Mouse (Mus musculus) kidney, embryonic 15.5 days (tissue): ENCODE data around the gene Tmprss9. TPM values are rescaled to one million over a fixed set of nuclear protein-coding genes. Genes with fewer than 3 reads are reported as not detected.

ENCODE experiments used
- ATAC-seq: fragments of 200-750 bp; cut with Nextera tagmentation; replicated peaks from 2 replicates; pipeline ENCODE4 v1.8.0; 2017; ENCODE audit warnings: moderate TSS enrichment; ENCODE audit not compliant: low FRiP score
- H3K27ac ChIP-seq: fragments of 300-500 bp; sonication (generic); 2 replicates; pipeline ENCODE4 v1.5.1; 2015; ENCODE audit warnings: mild to moderate bottlenecking, inconsistent platforms
- H3K27me3 ChIP-seq: fragments of 300-500 bp; sonication (generic); 2 replicates; pipeline ENCODE4 v1.6.1; 2015; ENCODE audit warnings: inconsistent platforms
- H3K36me3 ChIP-seq: fragments of 300-500 bp; sonication (generic); 2 replicates; pipeline ENCODE4 v1.6.1; 2015; ENCODE audit warnings: inconsistent platforms
- H3K4me1 ChIP-seq: fragments of 300-500 bp; sonication (generic); 2 replicates; pipeline ENCODE4 v1.6.1; 2015; ENCODE audit warnings: inconsistent platforms
- H3K4me2 ChIP-seq: fragments of 300-500 bp; sonication (generic); 2 replicates; pipeline ENCODE4 v1.6.1; 2015; ENCODE audit warnings: moderate library complexity, mild to moderate bottlenecking, inconsistent platforms
- H3K4me3 ChIP-seq: fragments of 300-500 bp; sonication (generic); replicated peaks from 2 replicates; pipeline ENCODE4 v1.5.1; 2015; ENCODE audit warnings: mild to moderate bottlenecking, inconsistent platforms
- H3K9ac ChIP-seq: fragments of 300-500 bp; sonication (generic); 2 replicates; pipeline ENCODE4 v1.6.1; 2015; ENCODE audit warnings: mild to moderate bottlenecking, inconsistent platforms
- H3K9me3 ChIP-seq: fragments of 300-500 bp; sonication (generic); replicated peaks from 2 replicates; pipeline ENCODE4 v1.6.1; 2016; ENCODE audit warnings: inconsistent platforms
- WGBS: fragments of 180-500 bp; shearing (Covaris S2); methylation state at CpG from one replicate; pipeline ENCODE4 v1.1.7; 2015; ENCODE audit warnings: mixed read lengths; 5-methylcytosine and 5-hydroxymethylcytosine counted together
- polyA plus RNA-seq: library from polyadenylated mRNA; unstranded; fragments of >200 nt; fragmentation: Nextera tagmentation; extraction: Ambion mirVana; gene quantifications from 2 replicates; pipeline ENCODE4 v1.2.1, GENCODE M21; 2015

The Tmprss9 gene
- polyA plus RNA-seq, 1 experiment from 2014 or later: not detected

DNA sequence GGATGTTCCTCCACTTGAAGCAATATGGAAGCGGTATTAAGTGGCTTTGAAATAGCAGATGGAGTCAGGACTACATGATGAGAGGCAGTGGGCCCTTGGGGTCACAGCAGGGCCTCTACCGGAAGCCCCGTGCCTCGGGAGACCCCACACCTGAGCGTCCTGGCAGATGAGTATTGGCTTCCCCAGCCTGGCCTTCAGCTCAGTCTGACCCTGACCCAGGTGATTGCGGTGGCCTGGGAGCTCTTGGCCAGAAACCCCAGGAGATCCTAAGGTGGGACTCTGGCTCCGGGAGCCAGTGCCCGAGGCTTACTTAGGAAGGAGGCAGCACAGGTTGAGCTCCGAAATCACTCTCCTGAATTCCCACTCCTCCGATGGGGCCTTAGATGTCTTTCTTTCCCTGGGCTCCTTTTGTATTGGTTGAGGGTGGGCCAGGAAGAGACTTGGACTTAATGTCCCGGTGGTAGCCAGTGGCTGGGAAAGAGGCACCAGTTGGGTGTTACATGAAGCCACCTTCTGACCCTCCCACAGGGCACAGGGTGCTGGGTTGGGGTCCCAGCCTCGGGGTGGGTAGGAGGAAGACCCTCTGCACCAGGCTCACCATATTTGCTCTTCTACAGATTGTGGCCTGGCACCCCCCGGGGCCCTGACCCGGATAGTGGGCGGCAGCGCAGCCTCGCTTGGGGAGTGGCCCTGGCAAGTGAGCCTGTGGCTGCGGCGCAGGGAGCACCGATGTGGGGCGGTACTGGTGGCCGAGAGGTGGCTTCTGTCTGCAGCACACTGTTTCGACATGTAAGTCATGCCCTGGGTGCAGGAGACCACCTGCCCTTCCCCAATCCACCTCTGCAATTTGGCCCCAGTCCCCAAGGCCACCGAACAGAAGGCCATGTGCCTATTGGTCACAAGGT, 25.2 kb downstream of the Tmprss9 start:
- no peak overlapping the region for H3K4me3 ChIP-seq
- H3K9ac ChIP-seq: no peak overlapping the region
- H3K27me3 ChIP-seq: no peaks in the 10 kb centered on the region
- no peak overlapping the region for H3K27ac ChIP-seq
- H3K36me3 ChIP-seq: peaks cover 21% of the 10 kb centered on the region
- peaks cover 32% of the 10 kb centered on the region for H3K4me1 ChIP-seq
- WGBS: 69% methylated on average over 24 of the region's 24 CpGs
- no peaks in the 10 kb centered on the region for H3K9me3 ChIP-seq
- H3K4me2 ChIP-seq: no peak overlapping the region
- ATAC-seq: no peak

DNA sequence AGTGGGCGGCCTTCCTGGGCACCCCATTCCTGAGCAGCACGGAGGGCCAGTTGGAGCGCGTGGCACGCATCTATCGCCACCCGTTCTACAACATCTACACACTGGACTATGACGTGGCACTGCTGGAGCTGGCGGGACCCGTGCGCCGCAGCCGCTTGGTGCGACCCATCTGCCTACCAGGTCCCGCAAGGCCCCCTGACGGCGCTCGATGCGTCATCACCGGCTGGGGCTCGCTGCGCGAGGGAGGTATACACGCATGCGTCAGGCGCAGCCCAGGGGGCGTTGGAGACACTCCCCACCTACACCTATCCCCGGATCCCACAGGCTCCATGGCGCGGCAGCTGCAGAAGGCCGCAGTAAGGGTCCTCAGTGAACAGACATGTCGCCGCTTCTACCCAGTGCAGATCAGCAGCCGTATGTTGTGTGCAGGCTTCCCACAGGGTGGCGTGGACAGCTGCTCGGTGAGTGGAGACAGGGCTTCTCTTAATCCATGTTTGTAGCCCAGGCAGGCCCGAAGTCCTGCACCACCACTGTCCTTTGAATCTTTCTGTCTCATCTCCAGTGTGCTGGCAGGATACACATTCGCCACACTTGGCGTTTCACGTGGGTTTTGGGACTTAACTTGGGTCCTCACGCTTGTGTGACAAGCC, 26.3 kb downstream of the Tmprss9 start:
- 0 out of 2 replicates have a peak overlapping the region, but pooled peaks have one; percentile 7 for H3K9ac ChIP-seq
- no peak overlapping the region for H3K27ac ChIP-seq
- H3K27me3 ChIP-seq: no peaks in the 10 kb centered on the region
- H3K9me3 ChIP-seq: no peaks in the 10 kb centered on the region
- H3K36me3 ChIP-seq: peaks cover 33% of the 10 kb centered on the region
- 39% methylated on average over 41 of the region's 41 CpGs for WGBS
- H3K4me2 ChIP-seq: peak overlapping the region; percentile 35; the same call in 1 of the 2 replicates
- peaks cover 33% of the 10 kb centered on the region for H3K4me1 ChIP-seq
- peak overlapping the region; percentile 6; the same call in 1 of the 2 replicates for H3K4me3 ChIP-seq
- no peak for ATAC-seq

DNA sequence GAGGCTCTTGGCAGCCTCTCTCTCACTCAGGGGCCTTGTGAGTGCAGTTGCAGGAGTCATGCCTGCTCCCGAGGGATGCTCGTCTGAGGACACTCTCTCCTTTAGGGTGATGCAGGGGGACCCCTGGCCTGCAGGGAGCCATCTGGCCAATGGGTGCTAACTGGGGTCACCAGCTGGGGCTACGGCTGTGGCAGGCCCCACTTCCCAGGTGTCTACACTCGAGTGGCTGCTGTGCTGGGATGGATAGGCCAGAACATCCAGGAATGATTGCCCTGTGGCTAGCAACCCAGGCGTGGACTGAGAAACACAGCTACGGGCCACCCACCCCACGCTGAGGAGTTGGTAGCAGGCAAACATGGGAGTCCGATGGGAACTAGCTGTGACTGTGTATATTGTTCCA, 27.4 kb downstream of the Tmprss9 start:
- Histone ChIP-seq H3K36me3 (peaks cover 44% of the 10 kb centered on the region), H3K9me3 (no peaks in the 10 kb centered on the region), H3K4me1 (peaks cover 33% of the 10 kb centered on the region), H3K4me3 (peak overlapping the region; percentile 81), H3K9ac (no peak overlapping the region), H3K4me2 (peak overlapping the region; percentile 90), H3K27ac (no peak overlapping the region), H3K27me3 (no peaks in the 10 kb centered on the region)
- ATAC-seq: no peak
- 91% methylated on average over 8 of the region's 8 CpGs for WGBS

DNA sequence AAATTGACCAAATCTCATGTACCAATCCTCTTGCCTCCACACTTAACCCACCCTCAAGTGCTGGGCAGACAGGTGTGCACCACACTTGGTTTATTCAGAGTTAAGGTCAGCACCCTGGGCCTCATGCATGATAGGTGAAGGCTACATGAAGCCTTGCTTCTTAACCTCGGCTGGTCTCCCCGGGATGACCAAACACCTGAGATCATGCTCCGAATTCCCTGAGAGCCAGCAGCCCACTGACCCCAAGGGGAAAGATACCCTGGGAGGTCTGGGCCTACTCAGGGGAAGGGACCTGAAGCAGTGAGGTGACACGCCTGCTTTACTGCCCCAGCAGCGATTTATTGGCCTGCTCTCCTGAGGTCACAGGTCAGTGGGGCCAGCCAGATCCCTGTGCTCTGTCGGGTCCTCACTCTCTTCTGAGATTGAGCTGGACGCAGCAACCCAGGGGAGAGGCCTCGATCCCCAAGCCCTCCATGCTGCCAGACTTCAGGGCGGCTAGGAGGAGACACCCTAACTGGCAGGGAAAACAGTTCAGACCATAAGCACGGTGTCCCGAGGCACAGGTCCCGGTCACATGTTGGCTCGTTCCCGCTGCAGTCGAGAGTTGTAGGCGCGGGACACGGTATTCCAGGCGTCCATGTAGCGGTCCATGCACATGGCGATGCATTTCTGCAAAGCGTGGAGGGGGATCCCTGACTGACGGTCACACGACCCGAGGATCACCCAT, 28.1 kb downstream of the Tmprss9 start:
- peak overlapping the region; percentile 81 for H3K4me3 ChIP-seq
- no peak; the same call in 1 of the 2 replicates for ATAC-seq
- WGBS: 10% methylated on average over 25 of the region's 25 CpGs
- H3K9ac ChIP-seq: peak overlapping the region; percentile 85
- H3K9me3 ChIP-seq: no peaks in the 10 kb centered on the region
- H3K36me3 ChIP-seq: peaks cover 50% of the 10 kb centered on the region
- H3K4me2 ChIP-seq: peak overlapping the region; percentile 90
- H3K4me1 ChIP-seq: peaks cover 33% of the 10 kb centered on the region
- H3K27me3 ChIP-seq: no peaks in the 10 kb centered on the region
- H3K27ac ChIP-seq: peak overlapping the region; percentile 84

DNA sequence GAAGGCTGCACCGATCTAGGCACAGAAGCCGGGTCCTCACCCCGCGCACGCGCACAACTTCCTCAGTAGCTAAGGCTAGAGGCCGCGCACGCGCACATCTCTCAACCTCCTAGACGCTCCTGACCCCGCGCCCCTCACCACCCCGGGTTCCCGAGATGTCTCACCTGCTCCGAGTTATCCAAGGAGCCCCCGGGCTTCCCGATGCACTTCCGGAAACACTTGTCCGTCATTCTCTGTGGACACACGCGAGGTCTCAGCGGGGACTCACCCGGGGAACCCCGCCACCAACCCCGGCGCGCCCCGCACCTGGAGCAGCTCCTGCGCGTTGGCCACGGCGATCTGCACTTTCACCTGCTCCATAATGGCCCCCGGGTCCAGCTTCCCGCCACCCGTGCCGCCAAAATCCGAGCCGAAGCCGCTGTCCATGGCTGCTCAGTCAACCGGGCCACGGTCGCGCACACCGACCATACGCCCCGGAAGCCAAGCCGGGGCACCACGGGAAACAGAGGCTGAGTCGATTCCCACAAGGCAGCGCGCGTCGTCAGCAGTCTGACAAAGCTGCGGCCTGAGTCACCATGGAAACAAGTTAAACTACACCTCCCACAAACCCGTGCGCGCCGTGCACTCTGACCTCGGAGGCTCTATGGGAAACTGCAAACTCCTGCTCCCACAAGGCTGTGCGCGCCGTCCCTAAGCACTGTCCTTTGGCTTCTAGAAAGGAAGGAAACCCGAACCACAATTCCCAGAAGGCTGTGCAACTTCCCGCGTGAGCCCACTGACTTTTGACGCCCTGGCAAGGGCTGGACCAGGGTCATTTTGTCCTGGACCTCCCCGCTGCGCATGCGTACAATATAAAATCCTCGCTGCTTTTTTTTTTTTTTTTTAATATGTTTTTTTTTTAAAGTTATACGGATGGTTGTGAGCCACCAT, 28.9 kb downstream of the Tmprss9 start, which contains the start of gene Timm13:
Timm13 (minus strand) TSS at position 652 of the 930 bp plus-strand sequence.
- H3K27ac ChIP-seq: peak within 1 kb of the TSS; percentile 84
- ATAC-seq: peak; percentile 94

GRCm38 (mm10) chr10:80901409-80902272, 30.0 kb downstream of the Tmprss9 start:
- Histone ChIP-seq H3K4me3 (peak overlapping the region; percentile 81; the same call in 1 of the 2 replicates), H3K4me2 (peak overlapping the region; percentile 46), H3K4me1 (peaks cover 33% of the 10 kb centered on the region), H3K36me3 (peaks cover 69% of the 10 kb centered on the region), H3K27me3 (no peaks in the 10 kb centered on the region), H3K27ac (peak overlapping the region; percentile 76), H3K9ac (0 out of 2 replicates have a peak overlapping the region, but pooled peaks have one; percentile 10), H3K9me3 (no peaks in the 10 kb centered on the region)
- WGBS: 88% methylated on average over 19 of the region's 19 CpGs
- no peak for ATAC-seq

More for the DNA sequence above, 28.9 kb downstream of the Tmprss9 start, which contains the start of gene Timm13:
- no peaks in the 10 kb centered on the region for H3K9me3 ChIP-seq
- peak within 1 kb of the TSS; percentile 90 for H3K4me2 ChIP-seq
- WGBS: under 1% methylated on average over 72 of the region's 72 CpGs
- peak within 1 kb of the TSS; percentile 81 for H3K4me3 ChIP-seq
- H3K4me1 ChIP-seq: peaks cover 33% of the 10 kb centered on the region
- H3K27me3 ChIP-seq: no peaks in the 10 kb centered on the region
- H3K36me3 ChIP-seq: peaks cover 59% of the 10 kb centered on the region
- peak within 1 kb of the TSS; percentile 85 for H3K9ac ChIP-seq

- 93% methylated on average over 9 of the region's 9 CpGs for WGBS
- no peaks in the 10 kb centered on the region for H3K27me3 ChIP-seq
- H3K9me3 ChIP-seq: no peaks in the 10 kb centered on the region
- no peak overlapping the region for H3K27ac ChIP-seq
- H3K9ac ChIP-seq: no peak overlapping the region
- no peak overlapping the region for H3K4me2 ChIP-seq
- no peak overlapping the region for H3K4me3 ChIP-seq
- no peak for ATAC-seq
- H3K36me3 ChIP-seq: peaks cover 73% of the 10 kb centered on the region
- H3K4me1 ChIP-seq: peaks cover 33% of the 10 kb centered on the region
Observed at GRCm38 (mm10) chr10:80902273-80902940, 30.8 kb downstream of the Tmprss9 start.

GRCm38 (mm10) chr10:80903282-80903681, 31.6 kb downstream of the Tmprss9 start:
- no peaks in the 10 kb centered on the region for H3K27me3 ChIP-seq
- 91% methylated on average over 10 of the region's 10 CpGs for WGBS
- H3K36me3 ChIP-seq: peaks cover 76% of the 10 kb centered on the region
- no peak overlapping the region for H3K9ac ChIP-seq
- H3K4me2 ChIP-seq: no peak overlapping the region
- H3K27ac ChIP-seq: no peak overlapping the region
- no peak for ATAC-seq
- no peaks in the 10 kb centered on the region for H3K9me3 ChIP-seq
- no peak overlapping the region for H3K4me3 ChIP-seq
- H3K4me1 ChIP-seq: peaks cover 25% of the 10 kb centered on the region

DNA sequence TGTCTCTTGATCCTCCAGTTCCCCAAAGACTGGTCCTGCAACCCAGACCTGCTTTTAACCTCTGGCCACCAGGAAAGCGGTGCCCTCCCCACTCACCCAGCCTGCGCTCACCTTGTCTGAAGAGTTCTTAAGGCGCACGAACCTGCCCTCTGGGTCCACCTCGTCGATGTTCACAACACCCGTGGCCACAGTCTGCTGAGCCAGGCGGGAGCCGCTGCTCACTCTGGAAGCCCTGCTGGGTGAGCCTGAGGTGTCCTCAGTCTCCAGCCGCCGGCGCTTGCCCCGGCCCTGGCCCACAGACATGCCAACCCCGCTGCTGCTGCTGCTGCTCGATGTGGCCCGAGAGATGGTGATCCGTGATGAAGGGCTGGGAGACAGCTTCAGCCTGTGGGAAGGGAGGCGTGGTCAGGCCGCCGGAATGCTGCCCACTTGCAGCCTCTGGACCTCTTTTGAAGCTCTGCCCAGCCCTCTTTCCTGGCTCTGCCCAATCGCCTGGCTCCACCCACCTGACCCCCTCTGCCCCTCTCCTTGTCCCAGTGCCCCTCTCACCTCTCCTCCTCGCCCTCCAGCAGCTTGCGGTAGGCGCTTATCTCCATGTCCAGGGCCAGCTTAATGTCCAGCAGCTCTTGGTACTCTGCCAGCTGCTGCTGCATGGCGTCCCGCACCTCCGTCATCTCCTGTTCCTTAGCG, 32.5 kb downstream of the Tmprss9 start:
- Histone ChIP-seq H3K9me3 (no peaks in the 10 kb centered on the region), H3K9ac (no peak overlapping the region), H3K27ac (no peak overlapping the region), H3K4me2 (no peak overlapping the region), H3K4me3 (no peak overlapping the region), H3K27me3 (no peaks in the 10 kb centered on the region), H3K4me1 (peaks cover 17% of the 10 kb centered on the region), H3K36me3 (peaks cover 76% of the 10 kb centered on the region)
- ATAC-seq: no peak
- WGBS: 85% methylated on average over 28 of the region's 28 CpGs
